Mouse (Mus musculus): ENCODE data around the gene Gdpd4. TPM values are rescaled to one million over a fixed set of nuclear protein-coding genes. Genes with fewer than 3 reads are reported as not detected.

The Gdpd4 gene
- polyA plus RNA-seq, 1 experiment from 2014 or later, result 0.10 TPM

DNA sequence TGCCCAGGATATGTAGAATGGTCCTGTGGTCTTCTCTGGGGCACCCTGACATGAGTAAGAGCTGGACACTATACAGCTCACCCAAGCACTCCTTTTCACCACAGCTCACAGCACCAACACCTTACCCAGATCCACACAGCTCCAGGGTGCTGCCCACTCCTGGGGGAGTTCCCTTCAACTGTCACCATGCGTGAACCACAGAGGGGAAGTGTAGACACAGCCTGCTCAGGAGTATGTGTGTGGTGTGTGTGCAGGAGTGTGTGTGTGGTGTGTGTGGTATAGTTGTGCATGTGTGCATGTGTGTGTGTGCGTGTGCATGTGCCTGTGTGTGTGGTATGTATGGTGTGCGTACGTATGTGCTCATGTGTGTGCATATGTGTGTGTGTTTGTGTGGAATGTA, 176.1 kb downstream of the Gdpd4 start:
- no peak overlapping the region for H3K9ac ChIP-seq
- H3K9me3 ChIP-seq, result no peaks in the 10 kb centered on the region
- ATAC-seq (ENCODE audit: low read depth), result no peak
- 97% methylated on average over 4 of the region's 4 CpGs for WGBS
- peaks cover 36% of the 10 kb centered on the region for H3K36me3 ChIP-seq
- no peak overlapping the region for H3K4me3 ChIP-seq
- no peak overlapping the region for H3K27ac ChIP-seq (replicated peaks)
- peaks cover 5% of the 10 kb centered on the region; the same call in 1 of the 2 replicates for H3K4me1 ChIP-seq (replicated peaks)
- H3K4me2 ChIP-seq, result no peak overlapping the region
- H3K27me3 ChIP-seq, result no peaks in the 10 kb centered on the region

DNA sequence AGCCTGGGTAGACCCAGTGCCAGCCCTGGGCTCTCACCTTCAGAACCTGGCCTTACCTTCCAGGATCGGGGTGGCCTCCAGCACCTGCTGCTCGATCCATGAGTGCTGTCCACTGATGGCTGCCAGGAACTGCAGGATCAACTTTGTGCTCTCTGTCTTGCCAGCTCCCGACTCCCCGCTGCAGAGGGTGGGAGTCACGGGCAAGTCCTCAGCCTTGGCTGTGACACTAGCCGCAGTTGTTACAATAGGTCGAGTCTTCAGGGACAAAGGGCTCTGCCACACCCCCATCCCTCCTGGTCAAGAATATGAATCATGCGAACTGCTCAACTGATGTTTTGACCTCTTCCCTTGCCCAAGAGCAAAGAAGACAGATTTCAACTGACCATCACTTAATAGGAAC, 177.8 kb downstream of the Gdpd4 start:
- Histone ChIP-seq H3K9me3 (no peaks in the 10 kb centered on the region), H3K9ac (no peak overlapping the region), H3K27me3 (no peaks in the 10 kb centered on the region), H3K36me3 (peaks cover 24% of the 10 kb centered on the region), H3K4me3 (no peak overlapping the region), H3K4me2 (no peak overlapping the region), H3K27ac (replicated peaks) (no peak overlapping the region), H3K4me1 (replicated peaks) (peaks cover 11% of the 10 kb centered on the region)
- ATAC-seq (ENCODE audit: low read depth), result no peak
- 92% methylated on average over 8 of the region's 8 CpGs for WGBS

Other genes starting within 250 kb of the Gdpd4 start
- 193 and 209 TPM in 2 replicates for gene Clns1a, start 223.3 kb upstream of the Gdpd4 start, polyA plus RNA-seq (2015; fragmentation: Nextera tagmentation; extraction: Ambion mirVana)
- 11.6 and 12.7 TPM in 2 replicates for gene Aqp11, start 181.7 kb upstream of the Gdpd4 start, polyA plus RNA-seq (2015; fragmentation: Nextera tagmentation; extraction: Ambion mirVana)
- gene Pak1, start 131.4 kb upstream of the Gdpd4 start, polyA plus RNA-seq (2015; fragmentation: Nextera tagmentation; extraction: Ambion mirVana), result 113 and 121 TPM in 2 replicates
- 13.4 and 14.6 TPM in 2 replicates for gene Myo7a, start 199.6 kb downstream of the Gdpd4 start, polyA plus RNA-seq (2015; fragmentation: Nextera tagmentation; extraction: Ambion mirVana)
- 0.45 and 0.60 TPM in 2 replicates for gene Omp, start 225.5 kb downstream of the Gdpd4 start, polyA plus RNA-seq (2015; fragmentation: Nextera tagmentation; extraction: Ambion mirVana)

All from neural tube, embryonic 13.5 days (tissue).